Mouse (Mus musculus): Measurements from ENCODE around the gene Rbfox3.

DNA sequence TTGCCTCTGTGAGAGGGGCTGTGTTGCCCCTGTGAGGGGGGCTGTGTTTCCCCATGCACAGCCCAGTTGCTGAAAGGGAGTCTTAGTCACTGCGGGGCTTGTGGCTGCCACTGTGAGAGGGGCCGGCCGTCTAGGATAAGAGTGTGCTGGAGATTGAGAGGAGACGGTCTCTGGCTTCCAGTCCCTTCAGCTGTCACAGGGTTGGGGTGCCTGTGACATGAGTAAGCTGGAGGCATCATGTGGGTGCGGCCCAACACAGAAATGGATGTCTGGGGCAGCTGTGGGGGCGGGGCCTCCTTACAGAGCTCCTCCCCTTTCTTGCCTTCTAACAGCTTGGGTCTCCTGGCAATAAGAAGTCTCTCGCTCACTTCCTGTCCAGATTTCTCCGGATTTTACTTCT lies 182.0 kb downstream of the Rbfox3 start:
- no peak for TF ChIP-seq CTCF (IDR thresholded peaks at IDR 0.05; ENCODE audit: extremely low read depth, insufficient read length, insufficient replicate concordance, low read depth, low read length)
- TF ChIP-seq POLR2A (IDR thresholded peaks at IDR 0.05; ENCODE audit: low read depth, low read length), result no peak

All from small intestine, adult 2 months (tissue).